ENCODE assay signal across 8 mouse cellular contexts in genomic region chr4:142239240-142240126, GRCm38 (mm10). TPM values are rescaled to one million over a fixed set of nuclear protein-coding genes. Genes with fewer than 3 reads are reported as not detected.
A peak's percentile ranks its signal among the peaks of the same experiment; 100 is the strongest.
DNase-seq lines count a peak whose midpoint lies in the region; ATAC-seq and TF ChIP-seq lines count a peak whose summit lies in the region.
"Had no signal": no experiment of that assay in that cellular context is flagged by ENCODE, and none has a peak within 500 bp of the region (broad histone marks: within the 10 kb centered on the region; RNA-seq: fewer than 3 reads in every experiment).

Gene Kazn, minus strand, starts transcription at chr4:142239401.

- no peaks in the 10 kb centered on the region for H3K9me3 ChIP-seq in forebrain, embryonic 12.5 days
- no peaks in the 10 kb centered on the region for H3K9me3 ChIP-seq in heart, embryonic 14.5 days (ENCODE audit: control insufficient read depth, low read length)

- peaks cover 28% of the 10 kb centered on the region for H3K4me1 ChIP-seq in forebrain, embryonic 12.5 days
- peaks cover 13 to 19% of the 10 kb centered on the region in 2 experiments for H3K4me1 ChIP-seq in heart, embryonic 14.5 days (ENCODE audit: control insufficient read depth in 2 of 2, insufficient read depth in 2 of 2, low read length in 2 of 2)
- peaks cover 7% of the 10 kb centered on the region; the same call in 1 of the 2 replicates for H3K4me1 ChIP-seq in liver, adult 2 months (ENCODE audit: control insufficient read depth, insufficient read depth, low read length)
- peaks cover 13% of the 10 kb centered on the region for H3K4me1 ChIP-seq in testis, adult 2 months (ENCODE audit: control insufficient read depth, insufficient read depth, low read length)

- H3K36me3 ChIP-seq in forebrain, embryonic 12.5 days (replicated peaks), result no peaks in the 10 kb centered on the region
- H3K36me3 ChIP-seq in heart, embryonic 14.5 days (ENCODE audit: control insufficient read depth, insufficient read depth, low read length), result no peaks in the 10 kb centered on the region
- no peaks in the 10 kb centered on the region for H3K36me3 ChIP-seq in liver, adult 2 months (ENCODE audit: control insufficient read depth, insufficient read depth, low read length)
- no peaks in the 10 kb centered on the region for H3K36me3 ChIP-seq in testis, adult 2 months (ENCODE audit: control insufficient read depth, insufficient read depth, low read length)

- peak; percentile 96 for DNase-seq in kidney, postnatal 10 days
- DNase-seq in liver, adult 2 months (ENCODE audit: extremely low read depth, low read depth, low spot score), result peak; percentile 16
- peak; percentile 96 for DNase-seq in neural tube, embryonic 10.5 days (ENCODE audit: extremely low spot score, low spot score)

- H3K4me3 ChIP-seq in forebrain, embryonic 12.5 days (replicated peaks), result peak within 1 kb of the TSS; percentile 64
- peak within 1 kb of the TSS; percentile 58 to 68 for H3K4me3 ChIP-seq in heart, embryonic 14.5 days (ENCODE audit: control insufficient read depth in 1 of 2, insufficient read depth in 1 of 2, low read depth in 1 of 2, low read length in 2 of 2)
- peak within 1 kb of the TSS; percentile 78 for H3K4me3 ChIP-seq in liver, adult 2 months (ENCODE audit: insufficient read depth, low read depth, low read length)
- H3K4me3 ChIP-seq in testis, adult 2 months (ENCODE audit: control insufficient read depth, low read depth, low read length), result peak within 1 kb of the TSS; percentile 55
- H3K4me3 ChIP-seq: myocyte had no signal

- peak; percentile 62 for ATAC-seq in cerebellum, adult (ENCODE audit: insufficient number of reproducible peaks, low FRiP score, low TSS enrichment)
- peak; percentile 86 for ATAC-seq in forebrain, embryonic 12.5 days (ENCODE audit: low FRiP score)
- peak; percentile 87 for ATAC-seq in heart, embryonic 14.5 days (ENCODE audit: insufficient number of reproducible peaks, insufficient read depth, low FRiP score, low read depth)

- no peak for TF ChIP-seq CTCF in liver, adult 2 months (IDR thresholded peaks at IDR 0.05; ENCODE audit: low read depth, low read length)
- TF ChIP-seq CTCF in testis, adult 2 months (IDR thresholded peaks at IDR 0.05; ENCODE audit: control insufficient read depth, insufficient read depth, insufficient replicate concordance, low read depth, low read length), result no peak

- peak within 1 kb of the TSS; percentile 64 for H3K9ac ChIP-seq in forebrain, embryonic 12.5 days
- peak within 1 kb of the TSS; percentile 72 for H3K9ac ChIP-seq in heart, embryonic 14.5 days (ENCODE audit: low read length)
- H3K9ac ChIP-seq in liver, adult 2 months (ENCODE audit: low read depth, low read length), result peak within 1 kb of the TSS; percentile 76

- peak within 1 kb of the TSS; percentile 98 for H3K4me2 ChIP-seq in forebrain, embryonic 12.5 days
- H3K4me2 ChIP-seq in heart, embryonic 14.5 days (ENCODE audit: low read length), result peak within 1 kb of the TSS; percentile 96

- no peaks in the 10 kb centered on the region for H3K79me2 ChIP-seq in liver, adult 2 months (ENCODE audit: control insufficient read depth, insufficient read depth, low read length)

- peak within 1 kb of the TSS; percentile 57 for H3K27ac ChIP-seq in forebrain, embryonic 12.5 days
- H3K27ac ChIP-seq in heart, embryonic 14.5 days (replicated peaks in 1 of 2; ENCODE audit: control insufficient read depth in 1 of 2, insufficient read depth in 1 of 2, low read depth in 2 of 2, low read length in 2 of 2), result peak within 1 kb of the TSS in 1 of 2 experiments; percentile 30; a peak in 3 of 4 replicates
- no peak within 1 kb of the TSS for H3K27ac ChIP-seq in liver, adult 2 months (replicated peaks; ENCODE audit: insufficient read depth, low read depth, low read length)
- H3K27ac ChIP-seq in testis, adult 2 months (ENCODE audit: control insufficient read depth, insufficient read depth, low read depth, low read length), result peak within 1 kb of the TSS; percentile 7

- H3K27me3 ChIP-seq in forebrain, embryonic 12.5 days, result peaks cover 18% of the 10 kb centered on the region; the same call in 1 of the 2 replicates
- H3K27me3 ChIP-seq in heart, embryonic 14.5 days (ENCODE audit: control insufficient read depth, insufficient read depth, low read length), result no peaks in the 10 kb centered on the region
- no peaks in the 10 kb centered on the region for H3K27me3 ChIP-seq in liver, adult 2 months (ENCODE audit: control insufficient read depth, insufficient read depth, low read length)
- no peaks in the 10 kb centered on the region for H3K27me3 ChIP-seq in testis, adult 2 months (ENCODE audit: control insufficient read depth, insufficient read depth, low read length)

- TF ChIP-seq POLR2A in liver, adult 2 months (IDR thresholded peaks at IDR 0.05; ENCODE audit: extremely low read depth, insufficient read depth, low read length), result no peak
- TF ChIP-seq POLR2A in testis, adult 2 months (IDR thresholded peaks at IDR 0.05; ENCODE audit: control insufficient read depth, low read depth, low read length), result 0 out of 2 replicates have a peak, but pooled peaks have one; percentile 11

- 2% methylated on average over 46 of the region's 46 CpGs for WGBS in forebrain, embryonic 12.5 days
- WGBS in heart, embryonic 14.5 days, result 7% methylated on average over 45 of the region's 46 CpGs
- 14% methylated on average over 46 of the region's 46 CpGs for WGBS in liver, adult 2 months

RNA-seq across cellular contexts. Expression of gene Kazn, which starts in this region (rescaled TPM):
- 22.2 and 25.6 TPM in 2 replicates for polyA plus RNA-seq in forebrain, embryonic 12.5 days (2016; fragmentation: Nextera tagmentation; extraction: Ambion mirVana)
- polyA plus RNA-seq in heart, embryonic 14.5 days (2014; fragmentation: Nextera tagmentation; extraction: Ambion mirVana), result 3.7 and 4.2 TPM in 2 replicates
- total RNA-seq in liver, adult 2 months (2014; rRNA removed), result 0.37 and 0.54 TPM in 2 replicates
- polyA plus RNA-seq in liver, adult 2 months (2012; rRNA removed), result 0.91 and 1.3 TPM in 2 replicates
- polyA plus RNA-seq in testis, adult 2 months (2012; rRNA removed), result 8.9 and 9.6 TPM in 2 replicates
- polyA plus RNA-seq: myocyte had no signal

Comparison
In these comparisons a context has a peak if more than half of its experiments do, and no peak if none do; other contexts are left out.
1. DNase-seq: peak in every context shown above with its lines; median percentile 96 in kidney, postnatal 10 days; 96 in neural tube, embryonic 10.5 days; 16 in liver, adult 2 months.